Mouse (Mus musculus) cerebellum, adult 11-12 months (tissue): ENCODE data around the gene Ahdc1.
A peak's percentile ranks its signal among the peaks of the same experiment; 100 is the strongest.

ENCODE experiments used
- DNase-seq: peaks from one replicate; pipeline ENCODE4 v3.0.0; 2022

Ahdc1 gene

GRCm38 (mm10) chr4:133106691-133107090 is 95.6 kb downstream of the Ahdc1 start:
- no peak for DNase-seq

- no peak for DNase-seq
These were observed 96.8 kb downstream of the Ahdc1 start for GRCm38 (mm10) chr4:133107788-133108281.

- no peak for DNase-seq
These were observed 97.6 kb downstream of the Ahdc1 start for GRCm38 (mm10) chr4:133108481-133109334.

GRCm38 (mm10) chr4:133109335-133109801 is 98.3 kb downstream of the Ahdc1 start:
- DNase-seq = no peak

GRCm38 (mm10) chr4:133112175-133112838 is 101.2 kb downstream of the Ahdc1 start:
- no peak for DNase-seq

- no peak for DNase-seq
These were observed 102.4 kb downstream of the Ahdc1 start for GRCm38 (mm10) chr4:133113351-133113882.

GRCm38 (mm10) chr4:133114762-133115161 is 103.7 kb downstream of the Ahdc1 start:
- DNase-seq = no peak

- no peak for DNase-seq
These were observed 104.8 kb downstream of the Ahdc1 start for GRCm38 (mm10) chr4:133115721-133116429.

GRCm38 (mm10) chr4:133116756-133117470 is 105.9 kb downstream of the Ahdc1 start:
- peak; percentile 6 for DNase-seq

- peak; percentile 71 for DNase-seq
These were observed 106.7 kb downstream of the Ahdc1 start for GRCm38 (mm10) chr4:133117556-133118411.

- DNase-seq = peak; percentile 4
These were observed 107.8 kb downstream of the Ahdc1 start for GRCm38 (mm10) chr4:133118775-133119375.

GRCm38 (mm10) chr4:133119579-133119978 is 108.5 kb downstream of the Ahdc1 start:
- peak; percentile 2 for DNase-seq

- no peak for DNase-seq
These were observed 109.8 kb downstream of the Ahdc1 start for GRCm38 (mm10) chr4:133120833-133121321.

GRCm38 (mm10) chr4:133121416-133121815 is 110.4 kb downstream of the Ahdc1 start:
- DNase-seq = no peak

GRCm38 (mm10) chr4:133121974-133122637 is 111.0 kb downstream of the Ahdc1 start:
- DNase-seq = no peak

- no peak for DNase-seq
These were observed 116.0 kb downstream of the Ahdc1 start for GRCm38 (mm10) chr4:133127079-133127478.
